Mouse (Mus musculus): ENCODE data around the gene Ezr.
"Not testable (repeated sequence)": the region's sequence is repeated elsewhere in the genome, so short reads cannot be mapped to it uniquely, and the experiment has no call there.

- TF ChIP-seq POLR2A (IDR thresholded peaks at IDR 0.05; ENCODE audit: insufficient read length, low read depth); MAX (IDR thresholded peaks at IDR 0.05; ENCODE audit: low read depth); USF1 (IDR thresholded peaks at IDR 0.05; ENCODE audit: low read depth); MYOG (IDR thresholded peaks at IDR 0.05; ENCODE audit: control insufficient read depth in 1 of 3, insufficient read depth in 1 of 3, insufficient read length in 2 of 3, low read depth in 2 of 3); TCF3 (IDR thresholded peaks at IDR 0.05; ENCODE audit: insufficient read length, low read depth): not testable (repeated sequence)
Measured at GRCm38 (mm10) chr17:6707422-6707821, 75.2 kb downstream of the Ezr start.
